Mouse (Mus musculus): ENCODE results near the gene Cfap77. TPM values are rescaled to one million over a fixed set of nuclear protein-coding genes. Genes with fewer than 3 reads are reported as not detected.
"Not testable (repeated sequence)": the region's sequence is repeated elsewhere in the genome, so short reads cannot be mapped to it uniquely, and the experiment has no call there.

Cfap77 gene
- polyA plus RNA-seq, 1 experiment, result 20.9 TPM

- TF ChIP-seq POLR2A (IDR thresholded peaks at IDR 0.05; ENCODE audit: control insufficient read depth, low read depth, low read length), result no peak
- no peak for TF ChIP-seq CTCF (IDR thresholded peaks at IDR 0.05; ENCODE audit: control insufficient read depth, insufficient read depth, insufficient replicate concordance, low read depth, low read length)
- no peak overlapping the region for H3K27ac ChIP-seq (ENCODE audit: control insufficient read depth, insufficient read depth, low read depth, low read length)
- no peak overlapping the region for H3K4me3 ChIP-seq (ENCODE audit: control insufficient read depth, low read depth, low read length)
Measured at GRCm38 (mm10) chr2:29096751-29097150, 41.9 kb upstream of the Cfap77 start.

GRCm38 (mm10) chr2:29095674-29096073 is 40.8 kb upstream of the Cfap77 start:
- H3K4me1 ChIP-seq (ENCODE audit: control insufficient read depth, insufficient read depth, low read length), result peaks cover 11% of the 10 kb centered on the region
- no peak overlapping the region for H3K27ac ChIP-seq (ENCODE audit: control insufficient read depth, insufficient read depth, low read depth, low read length)
- TF ChIP-seq CTCF (IDR thresholded peaks at IDR 0.05; ENCODE audit: control insufficient read depth, insufficient read depth, insufficient replicate concordance, low read depth, low read length), result no peak
- TF ChIP-seq POLR2A (IDR thresholded peaks at IDR 0.05; ENCODE audit: control insufficient read depth, low read depth, low read length), result no peak
- no peaks in the 10 kb centered on the region for H3K36me3 ChIP-seq (ENCODE audit: control insufficient read depth, insufficient read depth, low read length)
- no peaks in the 10 kb centered on the region for H3K27me3 ChIP-seq (ENCODE audit: control insufficient read depth, insufficient read depth, low read length)
- H3K4me3 ChIP-seq (ENCODE audit: control insufficient read depth, low read depth, low read length), result no peak overlapping the region

More at GRCm38 (mm10) chr2:29096751-29097150, 41.9 kb upstream of the Cfap77 start:
- Histone ChIP-seq H3K4me1 (ENCODE audit: control insufficient read depth, insufficient read depth, low read length) (peaks cover 11% of the 10 kb centered on the region), H3K27me3 (ENCODE audit: control insufficient read depth, insufficient read depth, low read length) (no peaks in the 10 kb centered on the region), H3K36me3 (ENCODE audit: control insufficient read depth, insufficient read depth, low read length) (no peaks in the 10 kb centered on the region)

GRCm38 (mm10) chr2:29089276-29089675 is 34.4 kb upstream of the Cfap77 start:
- not testable (repeated sequence) for H3K36me3 ChIP-seq (ENCODE audit: control insufficient read depth, insufficient read depth, low read length); H3K4me1 ChIP-seq (ENCODE audit: control insufficient read depth, insufficient read depth, low read length); H3K27ac ChIP-seq (ENCODE audit: control insufficient read depth, insufficient read depth, low read depth, low read length); H3K27me3 ChIP-seq (ENCODE audit: control insufficient read depth, insufficient read depth, low read length); H3K4me3 ChIP-seq (ENCODE audit: control insufficient read depth, low read depth, low read length)

- Histone ChIP-seq H3K27ac (ENCODE audit: control insufficient read depth, insufficient read depth, low read depth, low read length) (no peak overlapping the region), H3K27me3 (ENCODE audit: control insufficient read depth, insufficient read depth, low read length) (no peaks in the 10 kb centered on the region), H3K4me3 (ENCODE audit: control insufficient read depth, low read depth, low read length) (no peak overlapping the region), H3K4me1 (ENCODE audit: control insufficient read depth, insufficient read depth, low read length) (no peaks in the 10 kb centered on the region), H3K36me3 (ENCODE audit: control insufficient read depth, insufficient read depth, low read length) (peaks cover 6% of the 10 kb centered on the region)
- TF ChIP-seq CTCF (IDR thresholded peaks at IDR 0.05; ENCODE audit: control insufficient read depth, insufficient read depth, insufficient replicate concordance, low read depth, low read length) (no peak), POLR2A (IDR thresholded peaks at IDR 0.05; ENCODE audit: control insufficient read depth, low read depth, low read length) (no peak)
Measured at GRCm38 (mm10) chr2:29086026-29086425, 31.2 kb upstream of the Cfap77 start.

GRCm38 (mm10) chr2:29081965-29082364 is 27.1 kb upstream of the Cfap77 start:
- no peak overlapping the region for H3K27ac ChIP-seq (ENCODE audit: control insufficient read depth, insufficient read depth, low read depth, low read length)
- no peaks in the 10 kb centered on the region for H3K4me1 ChIP-seq (ENCODE audit: control insufficient read depth, insufficient read depth, low read length)
- no peaks in the 10 kb centered on the region for H3K27me3 ChIP-seq (ENCODE audit: control insufficient read depth, insufficient read depth, low read length)
- TF ChIP-seq CTCF (IDR thresholded peaks at IDR 0.05; ENCODE audit: control insufficient read depth, insufficient read depth, insufficient replicate concordance, low read depth, low read length) (peak; percentile 13; the same call in 1 of the 2 replicates), POLR2A (IDR thresholded peaks at IDR 0.05; ENCODE audit: control insufficient read depth, low read depth, low read length) (no peak)
- H3K36me3 ChIP-seq (ENCODE audit: control insufficient read depth, insufficient read depth, low read length), result peaks cover 6% of the 10 kb centered on the region
- H3K4me3 ChIP-seq (ENCODE audit: control insufficient read depth, low read depth, low read length), result no peak overlapping the region

- Histone ChIP-seq H3K27ac (ENCODE audit: control insufficient read depth, insufficient read depth, low read depth, low read length) (no peak overlapping the region), H3K4me3 (ENCODE audit: control insufficient read depth, low read depth, low read length) (no peak overlapping the region), H3K4me1 (ENCODE audit: control insufficient read depth, insufficient read depth, low read length) (no peaks in the 10 kb centered on the region), H3K27me3 (ENCODE audit: control insufficient read depth, insufficient read depth, low read length) (no peaks in the 10 kb centered on the region), H3K36me3 (ENCODE audit: control insufficient read depth, insufficient read depth, low read length) (peaks cover 10% of the 10 kb centered on the region)
- TF ChIP-seq POLR2A (IDR thresholded peaks at IDR 0.05; ENCODE audit: control insufficient read depth, low read depth, low read length), result no peak
- TF ChIP-seq CTCF (IDR thresholded peaks at IDR 0.05; ENCODE audit: control insufficient read depth, insufficient read depth, insufficient replicate concordance, low read depth, low read length), result no peak
Measured at GRCm38 (mm10) chr2:29076226-29076625, 21.4 kb upstream of the Cfap77 start.

GRCm38 (mm10) chr2:29075331-29076070 is 20.6 kb upstream of the Cfap77 start:
- Histone ChIP-seq H3K4me1 (ENCODE audit: control insufficient read depth, insufficient read depth, low read length) (no peaks in the 10 kb centered on the region), H3K4me3 (ENCODE audit: control insufficient read depth, low read depth, low read length) (no peak overlapping the region), H3K36me3 (ENCODE audit: control insufficient read depth, insufficient read depth, low read length) (peaks cover 9% of the 10 kb centered on the region), H3K27me3 (ENCODE audit: control insufficient read depth, insufficient read depth, low read length) (no peaks in the 10 kb centered on the region), H3K27ac (ENCODE audit: control insufficient read depth, insufficient read depth, low read depth, low read length) (no peak overlapping the region)
- TF ChIP-seq POLR2A (IDR thresholded peaks at IDR 0.05; ENCODE audit: control insufficient read depth, low read depth, low read length), result no peak
- no peak for TF ChIP-seq CTCF (IDR thresholded peaks at IDR 0.05; ENCODE audit: control insufficient read depth, insufficient read depth, insufficient replicate concordance, low read depth, low read length)
